Mouse (Mus musculus) heart, embryonic 13.5 days (tissue): Measurements from ENCODE around the gene Hist1h1c. TPM values are rescaled to one million over a fixed set of nuclear protein-coding genes. Genes with fewer than 3 reads are reported as not detected.
"Not testable (repeated sequence)": the region's sequence is repeated elsewhere in the genome, so short reads cannot be mapped to it uniquely, and the experiment has no call there.

Experiments
- ATAC-seq: fragments of 200-750 bp; cut with Nextera tagmentation; 2 replicates; pipeline ENCODE4 v1.8.0; 2017; ENCODE audit warnings: moderate TSS enrichment; ENCODE audit not compliant: insufficient number of reproducible peaks, low FRiP score, low TSS enrichment; ENCODE audit errors: extremely low read depth
- H3K27ac ChIP-seq: fragments of 300-500 bp; sonication (generic); replicated peaks from 2 replicates; pipeline ENCODE4 v1.5.1; 2015; ENCODE audit warnings: moderate library complexity, mild to moderate bottlenecking, inconsistent platforms
- H3K27me3 ChIP-seq: fragments of 300-500 bp; sonication (generic); replicated peaks from 2 replicates; pipeline ENCODE4 v1.6.1; 2015; ENCODE audit warnings: mild to moderate bottlenecking, inconsistent platforms
- H3K36me3 ChIP-seq: fragments of 300-500 bp; sonication (generic); 2 replicates; pipeline ENCODE4 v1.6.1; 2015; ENCODE audit warnings: mild to moderate bottlenecking, inconsistent platforms
- H3K4me1 ChIP-seq: fragments of 300-500 bp; sonication (generic); 2 replicates; pipeline ENCODE4 v1.6.1; 2015; ENCODE audit warnings: inconsistent platforms
- H3K4me2 ChIP-seq: fragments of 300-500 bp; sonication (generic); 2 replicates; pipeline ENCODE4 v1.6.1; 2015; ENCODE audit warnings: inconsistent platforms, mild to moderate bottlenecking, moderate library complexity
- H3K4me3 ChIP-seq: fragments of 300-500 bp; sonication (generic); 2 replicates; pipeline ENCODE4 v1.5.1; 2015; ENCODE audit warnings: moderate library complexity, mild to moderate bottlenecking, inconsistent platforms
- H3K9ac ChIP-seq: fragments of 300-500 bp; sonication (generic); 2 replicates; pipeline ENCODE4 v1.6.1; 2015; ENCODE audit warnings: inconsistent platforms, mild to moderate bottlenecking, moderate library complexity
- H3K9me3 ChIP-seq: fragments of 300-500 bp; sonication (generic); 2 replicates; pipeline ENCODE4 v1.6.1; 2016; ENCODE audit warnings: inconsistent platforms
- WGBS: fragments of 180-500 bp; shearing (Covaris S2); methylation state at CpG from one replicate; pipeline ENCODE4 v1.1.7; 2015; ENCODE audit warnings: mixed read lengths; 5-methylcytosine and 5-hydroxymethylcytosine counted together
- polyA plus RNA-seq: library from polyadenylated mRNA; unstranded; fragments of >200 nt; fragmentation: Nextera tagmentation; extraction: Ambion mirVana; gene quantifications from 2 replicates; pipeline ENCODE4 v1.2.1, GENCODE M21; 2015

The Hist1h1c gene
- polyA plus RNA-seq, 1 experiment from 2014 or later = 31.2 TPM

DNA sequence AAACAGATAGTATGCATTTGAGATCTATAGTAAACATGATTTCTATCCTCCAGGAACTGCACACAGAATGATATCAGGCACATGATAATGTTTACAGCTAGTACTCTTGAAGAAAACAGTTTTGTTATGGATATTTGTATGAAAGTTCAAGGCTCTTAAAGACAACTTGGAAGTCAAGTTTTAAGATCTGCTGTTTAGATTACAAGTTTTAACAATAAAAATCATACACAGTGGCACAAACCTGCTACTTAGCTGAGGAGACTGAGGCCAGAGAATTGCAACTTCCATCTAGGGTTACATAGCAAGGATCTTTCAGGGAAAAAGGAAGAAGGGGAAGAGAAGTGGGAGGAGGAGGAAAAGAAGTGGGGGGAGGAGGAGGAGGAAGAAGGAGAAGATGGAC is 16.4 kb downstream of the Hist1h1c start:
- ATAC-seq = no peak
- Histone ChIP-seq H3K9me3 (no peaks in the 10 kb centered on the region), H3K4me1 (peaks cover 20% of the 10 kb centered on the region), H3K9ac (no peak overlapping the region), H3K36me3 (no peaks in the 10 kb centered on the region), H3K4me3 (no peak overlapping the region), H3K4me2 (no peak overlapping the region), H3K27me3 (no peaks in the 10 kb centered on the region), H3K27ac (no peak overlapping the region)

GRCm38 (mm10) chr13:23756790-23757189 is 18.2 kb downstream of the Hist1h1c start, which contains the start of gene Hist1h4b:
Gene Hist1h4b (plus strand): TSS chr13:23757013.
- Histone ChIP-seq H3K4me2 (peak within 1 kb of the TSS; percentile 78), H3K4me1 (peaks cover 22% of the 10 kb centered on the region), H3K9me3 (no peaks in the 10 kb centered on the region), H3K27ac (peak within 1 kb of the TSS; percentile 89), H3K9ac (peak within 1 kb of the TSS; percentile 83), H3K27me3 (no peaks in the 10 kb centered on the region), H3K36me3 (no peaks in the 10 kb centered on the region), H3K4me3 (peak within 1 kb of the TSS; percentile 51)
- no peak; the same call in 1 of the 2 replicates for ATAC-seq
- under 1% methylated on average over 19 of the region's 22 CpGs for WGBS

DNA sequence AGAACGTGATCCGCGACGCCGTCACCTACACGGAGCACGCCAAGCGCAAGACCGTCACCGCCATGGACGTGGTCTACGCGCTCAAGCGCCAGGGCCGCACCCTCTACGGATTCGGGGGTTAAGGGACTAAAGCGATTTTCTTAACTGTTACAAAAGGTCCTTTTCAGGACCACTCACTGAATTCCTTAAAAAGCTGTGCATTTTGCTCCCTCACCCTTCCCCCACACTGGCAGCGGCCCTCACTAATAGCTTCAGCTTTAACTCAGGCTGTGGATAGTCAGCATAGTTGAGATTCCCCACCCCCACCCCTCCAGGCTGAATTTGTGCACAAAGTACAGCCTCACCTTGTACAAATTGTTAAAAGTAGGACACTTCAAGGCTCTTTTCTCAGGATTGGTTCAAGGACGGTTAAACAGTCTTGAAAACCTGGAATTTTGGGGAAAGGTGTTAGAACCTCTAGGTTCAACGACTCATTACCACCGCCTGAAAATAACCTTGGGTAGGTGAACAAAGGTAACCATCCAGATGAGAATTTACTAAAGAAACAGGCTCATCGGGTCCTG is 18.7 kb downstream of the Hist1h1c start:
- H3K27me3 ChIP-seq = no peaks in the 10 kb centered on the region
- peak overlapping the region; percentile 51 for H3K4me3 ChIP-seq
- H3K4me1 ChIP-seq = peaks cover 22% of the 10 kb centered on the region
- peak overlapping the region; percentile 89 for H3K27ac ChIP-seq
- no peak for ATAC-seq
- peak overlapping the region; percentile 83 for H3K9ac ChIP-seq
- WGBS = 2% methylated on average over 23 of the region's 23 CpGs
- H3K4me2 ChIP-seq = peak overlapping the region; percentile 78
- H3K9me3 ChIP-seq = no peaks in the 10 kb centered on the region
- H3K36me3 ChIP-seq = no peaks in the 10 kb centered on the region

- Histone ChIP-seq H3K27me3 (no peaks in the 10 kb centered on the region), H3K9ac (peak overlapping the region; percentile 40), H3K36me3 (no peaks in the 10 kb centered on the region), H3K4me1 (peaks cover 25% of the 10 kb centered on the region), H3K4me3 (peak overlapping the region; percentile 51), H3K27ac (peak overlapping the region; percentile 45; the same call in 1 of the 2 replicates), H3K9me3 (no peaks in the 10 kb centered on the region), H3K4me2 (peak overlapping the region; percentile 78)
- WGBS = 55% methylated on average over 3 of the region's 3 CpGs
- no peak for ATAC-seq
Measured at GRCm38 (mm10) chr13:23757921-23758320, 19.3 kb downstream of the Hist1h1c start.

GRCm38 (mm10) chr13:23759251-23759771 is 20.7 kb downstream of the Hist1h1c start:
- ATAC-seq = no peak
- Histone ChIP-seq H3K4me1 (peaks cover 31% of the 10 kb centered on the region), H3K9me3 (no peaks in the 10 kb centered on the region), H3K4me2 (peak overlapping the region; percentile 79; the same call in 1 of the 2 replicates), H3K27me3 (no peaks in the 10 kb centered on the region), H3K27ac (no peak overlapping the region), H3K36me3 (no peaks in the 10 kb centered on the region), H3K4me3 (no peak overlapping the region), H3K9ac (no peak overlapping the region)
- WGBS = 83% methylated on average over 3 of the region's 3 CpGs

- Histone ChIP-seq H3K4me3 (peak overlapping the region; percentile 54), H3K9ac (peak overlapping the region; percentile 81), H3K4me1 (peaks cover 37% of the 10 kb centered on the region), H3K36me3 (no peaks in the 10 kb centered on the region), H3K4me2 (peak overlapping the region; percentile 79), H3K27ac (peak overlapping the region; percentile 96), H3K27me3 (no peaks in the 10 kb centered on the region), H3K9me3 (no peaks in the 10 kb centered on the region)
- no peak for ATAC-seq
- 67% methylated on average over 1 of the region's 1 CpGs for WGBS
Measured at GRCm38 (mm10) chr13:23759916-23760239, 21.3 kb downstream of the Hist1h1c start.

DNA sequence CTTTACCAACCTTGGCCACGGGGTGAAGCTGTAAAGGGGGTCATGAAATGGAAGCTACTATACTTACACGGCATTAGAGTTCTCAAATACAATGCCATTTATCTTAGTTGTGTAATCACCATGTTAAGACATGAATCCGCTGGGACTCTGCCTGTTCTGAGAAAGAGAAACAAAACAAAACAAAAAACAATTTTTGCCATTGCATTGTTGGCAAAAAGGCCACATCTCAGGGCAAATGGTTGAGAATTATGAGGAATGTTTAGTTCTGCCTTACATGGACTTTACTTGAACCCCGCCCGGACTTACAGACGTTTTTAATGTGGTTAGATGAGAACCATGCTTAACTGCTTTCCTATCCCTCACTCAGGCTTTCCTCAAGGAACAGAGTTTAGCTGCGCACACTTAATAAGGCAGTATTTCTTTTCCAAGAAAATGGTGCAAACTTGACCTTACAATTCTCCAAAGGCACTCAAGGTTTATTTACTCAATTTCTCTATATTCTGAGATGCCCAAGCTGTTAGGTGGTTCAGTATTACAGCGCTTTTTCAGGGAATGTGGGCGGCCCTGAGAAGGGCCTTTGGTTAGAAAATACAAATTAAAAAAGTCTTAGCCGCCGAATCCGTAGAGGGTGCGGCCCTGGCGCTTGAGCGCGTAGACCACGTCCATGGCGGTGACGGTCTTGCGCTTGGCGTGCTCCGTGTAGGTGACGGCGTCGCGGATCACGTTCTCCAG is 21.8 kb downstream of the Hist1h1c start:
- Histone ChIP-seq H3K36me3 (no peaks in the 10 kb centered on the region), H3K27ac (peak overlapping the region; percentile 96), H3K4me3 (peak overlapping the region; percentile 54), H3K9ac (peak overlapping the region; percentile 81), H3K4me2 (peak overlapping the region; percentile 79), H3K4me1 (peaks cover 37% of the 10 kb centered on the region), H3K9me3 (no peaks in the 10 kb centered on the region), H3K27me3 (no peaks in the 10 kb centered on the region)
- ATAC-seq = no peak
- WGBS = 1% methylated on average over 22 of the region's 27 CpGs

- Histone ChIP-seq H3K27me3 (no peaks in the 10 kb centered on the region), H3K4me1 (peaks cover 37% of the 10 kb centered on the region), H3K4me2 (peak within 1 kb of the TSS; percentile 79), H3K9ac (peak within 1 kb of the TSS; percentile 85), H3K36me3 (no peaks in the 10 kb centered on the region), H3K9me3 (no peaks in the 10 kb centered on the region), H3K4me3 (peak within 1 kb of the TSS; percentile 54), H3K27ac (peak within 1 kb of the TSS; percentile 96)
- peak; percentile 61 for ATAC-seq
- WGBS = under 1% methylated on average over 68 of the region's 72 CpGs
Measured at GRCm38 (mm10) chr13:23760972-23761864, 22.6 kb downstream of the Hist1h1c start, which contains the start of gene Hist1h4a. Gene Hist1h4a (minus strand): TSS chr13:23761230.

GRCm38 (mm10) chr13:23761871-23762821 is 23.5 kb downstream of the Hist1h1c start, which contains the start of gene Hist1h3a:
Gene Hist1h3a (minus strand): TSS chr13:23762386.
- Histone ChIP-seq H3K4me2 (peak within 1 kb of the TSS; percentile 79), H3K9ac (peak within 1 kb of the TSS; percentile 88), H3K4me1 (peaks cover 37% of the 10 kb centered on the region), H3K4me3 (peak within 1 kb of the TSS; percentile 67), H3K27ac (peak within 1 kb of the TSS; percentile 96)
- H3K27me3 ChIP-seq, H3K36me3 ChIP-seq, H3K9me3 ChIP-seq: not testable (repeated sequence)
- peak; percentile 37; the same call in 1 of the 2 replicates for ATAC-seq
- 1% methylated on average over 33 of the region's 52 CpGs for WGBS

GRCm38 (mm10) chr13:23763242-23763585 is 24.6 kb downstream of the Hist1h1c start:
- Histone ChIP-seq H3K27me3 (no peaks in the 10 kb centered on the region), H3K4me2 (peak overlapping the region; percentile 79), H3K27ac (peak overlapping the region; percentile 96), H3K9ac (peak overlapping the region; percentile 88), H3K9me3 (no peaks in the 10 kb centered on the region), H3K4me3 (peak overlapping the region; percentile 67), H3K4me1 (peaks cover 31% of the 10 kb centered on the region), H3K36me3 (no peaks in the 10 kb centered on the region)
- ATAC-seq = no peak
- 3% methylated on average over 10 of the region's 10 CpGs for WGBS
